Mouse (Mus musculus) forebrain, embryonic 11.5 days (tissue): ENCODE measurements around the gene Slc25a1. TPM values are rescaled to one million over a fixed set of nuclear protein-coding genes. Genes with fewer than 3 reads are reported as not detected.

Source experiments
- ATAC-seq: fragments of 200-750 bp; cut with Nextera tagmentation; replicated peaks from 2 replicates; pipeline ENCODE4 v1.8.0; 2017; ENCODE audit warnings: moderate TSS enrichment; ENCODE audit not compliant: low FRiP score
- DNase-seq: peaks from one replicate; pipeline ENCODE4 v3.0.0-alpha.2; 2017; ENCODE audit warnings: low spot score
- H3K27ac ChIP-seq: fragments of 300-500 bp; sonication (generic); 2 replicates; pipeline ENCODE4 v1.5.1; 2014; ENCODE audit warnings: low read depth, low read length
- H3K27me3 ChIP-seq: fragments of 300-500 bp; sonication (generic); 2 replicates; pipeline ENCODE4 v1.6.1; 2014; ENCODE audit warnings: mild to moderate bottlenecking, low read length, mixed read lengths; ENCODE audit not compliant: control insufficient read depth, insufficient read depth
- H3K36me3 ChIP-seq: fragments of 300-500 bp; sonication (generic); 2 replicates; pipeline ENCODE4 v1.6.1; 2014; ENCODE audit warnings: mild to moderate bottlenecking, low read length, moderate library complexity, mixed read lengths; ENCODE audit not compliant: control insufficient read depth, insufficient read depth
- H3K4me1 ChIP-seq: fragments of 300-500 bp; sonication (generic); replicated peaks from 2 replicates; pipeline ENCODE4 v1.6.1; 2014; ENCODE audit warnings: low read length, mixed read lengths; ENCODE audit not compliant: control insufficient read depth, insufficient read depth
- H3K4me2 ChIP-seq: fragments of 300-500 bp; sonication (generic); 2 replicates; pipeline ENCODE4 v1.6.1; 2014; ENCODE audit warnings: low read depth, mild to moderate bottlenecking, low read length, moderate library complexity, mixed read lengths; ENCODE audit not compliant: severe bottlenecking
- H3K4me3 ChIP-seq: fragments of 300-500 bp; sonication (generic); 2 replicates; pipeline ENCODE4 v1.5.1; 2014; ENCODE audit warnings: low read depth, low read length
- H3K9ac ChIP-seq: fragments of 300-500 bp; sonication (generic); 2 replicates; pipeline ENCODE4 v1.6.1; 2014; ENCODE audit warnings: low read length
- H3K9me3 ChIP-seq: fragments of 300-500 bp; sonication (generic); 2 replicates; pipeline ENCODE4 v1.6.1; 2016; ENCODE audit warnings: low read length, mixed read lengths; ENCODE audit not compliant: control insufficient read depth
- WGBS: fragments of 180-500 bp; shearing (Covaris S2); extraction: QIAGEN DNeasy Blood & Tissue Kit; methylation state at CpG from one replicate; pipeline ENCODE4 v1.1.7; 2014; 5-methylcytosine and 5-hydroxymethylcytosine counted together
- polyA plus RNA-seq: library from polyadenylated mRNA; unstranded; fragments of >200 nt; fragmentation: Nextera tagmentation; extraction: Ambion mirVana; gene quantifications from 2 replicates; pipeline ENCODE4 v1.2.1, GENCODE M21; 2014

The Slc25a1 gene
- polyA plus RNA-seq, 1 experiment from 2014 or later: 105 TPM

DNA sequence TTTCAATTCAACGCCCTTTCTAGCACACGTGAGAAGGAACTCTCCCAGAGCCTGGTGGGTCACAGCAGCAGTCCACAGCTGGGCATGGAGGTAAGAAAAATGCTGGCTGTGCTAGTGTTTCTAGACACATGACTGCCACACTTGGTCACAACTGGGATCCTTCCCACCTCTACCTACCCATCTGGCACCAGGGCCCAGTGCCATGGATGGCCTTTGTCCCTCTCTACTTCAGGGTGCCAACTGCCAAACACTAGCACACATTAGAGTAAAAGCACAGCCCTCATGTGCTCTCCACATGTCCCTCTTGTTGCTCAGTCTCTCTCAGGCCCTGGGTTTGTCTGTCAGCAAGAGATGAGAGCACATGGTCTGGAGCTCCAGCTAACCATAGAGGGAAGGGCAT lies 1.6 kb upstream of the Slc25a1 start:
- Histone ChIP-seq H3K4me1 (peaks cover 9% of the 10 kb centered on the region), H3K27ac (no peak overlapping the region), H3K4me3 (no peak overlapping the region), H3K4me2 (no peak overlapping the region), H3K36me3 (no peaks in the 10 kb centered on the region), H3K27me3 (no peaks in the 10 kb centered on the region; the same call in 1 of the 2 replicates), H3K9ac (no peak overlapping the region), H3K9me3 (no peaks in the 10 kb centered on the region)
- no peak for DNase-seq
- 44% methylated on average over 2 of the region's 2 CpGs for WGBS
- ATAC-seq: no peak

- Histone ChIP-seq H3K36me3 (no peaks in the 10 kb centered on the region), H3K27me3 (no peaks in the 10 kb centered on the region), H3K4me2 (no peak overlapping the region), H3K4me1 (peaks cover 9% of the 10 kb centered on the region), H3K9me3 (no peaks in the 10 kb centered on the region), H3K9ac (no peak overlapping the region), H3K27ac (peak overlapping the region; percentile 74; the same call in 1 of the 2 replicates), H3K4me3 (no peak overlapping the region)
- ATAC-seq (peak; percentile 13; the same call in 1 of the 2 replicates), DNase-seq (no peak)
- 7% methylated on average over 2 of the region's 2 CpGs for WGBS
Measured at GRCm38 (mm10) chr16:17929211-17929610, 1.2 kb upstream of the Slc25a1 start.

- Histone ChIP-seq H3K36me3 (no peaks in the 10 kb centered on the region), H3K27ac (peak overlapping the region; percentile 74), H3K27me3 (no peaks in the 10 kb centered on the region), H3K4me3 (peak overlapping the region; percentile 79), H3K4me2 (peak overlapping the region; percentile 96), H3K9me3 (no peaks in the 10 kb centered on the region), H3K4me1 (peaks cover 9% of the 10 kb centered on the region), H3K9ac (peak overlapping the region; percentile 77)
- peak; percentile 61 for ATAC-seq
- 0% methylated on average over 9 of the region's 9 CpGs for WGBS
- DNase-seq: peak; percentile 85
Measured at GRCm38 (mm10) chr16:17928627-17929104, 647 bp upstream of the Slc25a1 start.

GRCm38 (mm10) chr16:17927351-17928082 lies 502 bp downstream of the Slc25a1 start:
- Histone ChIP-seq H3K27ac (peak overlapping the region; percentile 74; the same call in 1 of the 2 replicates), H3K36me3 (no peaks in the 10 kb centered on the region), H3K9me3 (no peaks in the 10 kb centered on the region), H3K27me3 (no peaks in the 10 kb centered on the region), H3K4me3 (peak overlapping the region; percentile 79), H3K4me2 (peak overlapping the region; percentile 96), H3K9ac (peak overlapping the region; percentile 77), H3K4me1 (peaks cover 12% of the 10 kb centered on the region)
- under 1% methylated on average over 66 of the region's 72 CpGs for WGBS
- peak; percentile 64 for DNase-seq
- ATAC-seq: peak; percentile 66; the same call in 1 of the 2 replicates

- DNase-seq: no peak
- Histone ChIP-seq H3K27ac (peak overlapping the region; percentile 46), H3K27me3 (peaks cover 4% of the 10 kb centered on the region; the same call in 1 of the 2 replicates), H3K9me3 (no peaks in the 10 kb centered on the region), H3K4me1 (peaks cover 23% of the 10 kb centered on the region), H3K4me3 (peak overlapping the region; percentile 77), H3K36me3 (no peaks in the 10 kb centered on the region), H3K4me2 (peak overlapping the region; percentile 96), H3K9ac (peak overlapping the region; percentile 90)
- WGBS: under 1% methylated on average over 14 of the region's 14 CpGs
- peak; percentile 9; the same call in 1 of the 2 replicates for ATAC-seq
Measured at GRCm38 (mm10) chr16:17922163-17922538, 5.9 kb downstream of the Slc25a1 start.

DNA sequence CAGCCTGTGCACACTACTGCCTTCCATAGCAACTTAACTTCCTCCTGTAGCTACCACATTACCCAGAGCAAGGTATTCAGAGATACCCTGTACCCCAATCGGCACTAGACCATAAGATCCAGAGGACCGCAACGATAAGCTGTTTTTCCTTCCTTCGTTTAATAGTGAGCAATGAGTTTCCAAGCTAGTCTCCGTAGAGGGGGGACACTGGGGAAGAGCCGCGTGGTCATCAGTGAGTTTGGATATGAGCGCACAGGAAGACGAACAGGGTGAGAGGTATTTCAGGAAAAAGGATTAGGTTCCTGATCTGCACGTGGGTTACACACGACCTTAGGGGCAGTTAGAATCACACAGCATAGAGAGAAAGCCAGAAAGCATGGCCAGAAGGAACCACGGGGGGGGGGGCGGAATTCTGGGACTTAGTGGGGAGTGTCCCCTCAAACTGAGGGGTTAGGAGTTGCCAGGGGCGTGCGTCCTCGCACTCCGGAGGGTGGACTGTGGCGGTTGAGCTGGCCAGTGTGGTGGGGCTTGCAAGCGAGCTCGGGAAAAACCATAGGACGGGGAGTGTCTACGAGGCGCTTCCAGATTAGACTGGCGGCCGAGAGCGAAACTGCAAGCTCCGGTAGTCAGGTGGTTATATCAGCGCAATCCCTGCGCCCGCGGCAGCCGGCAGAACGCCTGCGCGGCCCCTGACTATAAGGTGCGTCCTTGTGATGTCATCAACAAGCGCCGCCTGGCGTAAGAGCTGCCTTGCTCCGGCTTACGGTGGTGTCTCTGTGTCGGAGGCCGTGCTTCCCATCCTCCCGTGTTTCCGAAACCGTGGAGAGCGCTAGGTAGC lies 6.5 kb downstream of the Slc25a1 start:
- Histone ChIP-seq H3K4me2 (peak overlapping the region; percentile 96), H3K4me3 (peak overlapping the region; percentile 77), H3K27ac (peak overlapping the region; percentile 78), H3K9ac (peak overlapping the region; percentile 90), H3K4me1 (peaks cover 18% of the 10 kb centered on the region), H3K36me3 (no peaks in the 10 kb centered on the region), H3K9me3 (no peaks in the 10 kb centered on the region), H3K27me3 (peaks cover 9% of the 10 kb centered on the region)
- ATAC-seq: peak; percentile 92
- DNase-seq: peak; percentile 98
- 1% methylated on average over 47 of the region's 47 CpGs for WGBS

DNA sequence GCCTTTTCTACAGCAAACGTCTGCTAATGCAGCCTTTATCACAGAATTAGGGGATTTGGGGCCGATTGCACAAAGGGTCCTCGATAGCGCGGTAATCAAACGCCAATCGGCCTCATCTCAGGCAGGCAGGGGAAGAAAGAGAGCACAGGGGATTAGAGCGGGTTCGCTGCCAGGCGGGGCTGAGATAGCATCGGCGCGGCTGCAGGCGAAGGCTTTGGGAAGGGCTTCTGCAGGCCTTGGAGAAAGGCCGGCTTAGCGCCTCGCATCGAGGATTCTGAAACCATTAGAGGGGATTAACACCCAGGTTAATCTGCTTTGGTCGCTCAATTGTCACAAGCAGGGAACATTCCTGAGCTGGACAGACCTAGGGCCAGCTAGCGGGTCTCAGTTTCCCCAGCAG lies 7.4 kb downstream of the Slc25a1 start:
- Histone ChIP-seq H3K9ac (peak overlapping the region; percentile 90), H3K27ac (no peak overlapping the region), H3K4me2 (peak overlapping the region; percentile 96), H3K9me3 (no peaks in the 10 kb centered on the region), H3K4me3 (no peak overlapping the region), H3K27me3 (peaks cover 19% of the 10 kb centered on the region), H3K4me1 (peaks cover 18% of the 10 kb centered on the region), H3K36me3 (no peaks in the 10 kb centered on the region)
- WGBS: 2% methylated on average over 20 of the region's 20 CpGs
- peak; percentile 74 for DNase-seq
- ATAC-seq: no peak
